Mouse (Mus musculus): ENCODE measurements around the gene Tmem54. TPM values are rescaled to one million over a fixed set of nuclear protein-coding genes. Genes with fewer than 3 reads are reported as not detected.

Tmem54 gene
- total and polyA plus RNA-seq, 2 experiments, result 0.37 TPM; not detected in 1

DNA sequence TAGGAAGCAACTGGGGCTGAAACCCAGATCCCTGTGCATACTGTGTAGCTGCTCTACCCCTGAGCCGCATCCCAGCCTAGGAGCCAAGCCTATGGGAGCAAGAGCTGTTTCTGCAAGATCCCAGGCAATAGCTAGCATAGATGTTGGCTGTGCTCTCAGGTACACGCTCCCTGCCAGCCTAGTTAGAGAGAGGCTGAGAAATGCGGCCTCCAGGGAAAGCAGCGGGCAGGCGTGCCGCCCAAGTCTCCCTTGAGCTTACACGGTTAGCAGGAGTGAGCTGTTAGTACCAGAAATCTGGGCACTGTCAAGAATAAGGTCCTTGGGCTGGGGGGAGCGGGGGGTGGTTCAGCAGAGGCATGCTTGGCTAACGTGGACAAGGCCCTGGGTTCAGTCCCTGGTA is 20.5 kb upstream of the Tmem54 start:
- Histone ChIP-seq H3K27me3 (ENCODE audit: control insufficient read depth, insufficient read depth, low read length) (no peaks in the 10 kb centered on the region), H3K79me2 (ENCODE audit: control insufficient read depth, insufficient read depth, low read length) (no peaks in the 10 kb centered on the region), H3K27ac (replicated peaks; ENCODE audit: insufficient read depth, low read depth, low read length) (no peak overlapping the region), H3K4me1 (ENCODE audit: control insufficient read depth, insufficient read depth, low read length) (no peaks in the 10 kb centered on the region), H3K36me3 (ENCODE audit: control insufficient read depth, insufficient read depth, low read length) (peaks cover 18% of the 10 kb centered on the region; the same call in 1 of the 2 replicates), H3K9ac (ENCODE audit: low read depth, low read length) (no peak overlapping the region), H3K4me3 (ENCODE audit: insufficient read depth, low read depth, low read length) (no peak overlapping the region)
- DNase-seq (ENCODE audit: extremely low read depth, low read depth, low spot score), result no peak
- TF ChIP-seq POLR2A (IDR thresholded peaks at IDR 0.05; ENCODE audit: extremely low read depth, insufficient read depth, low read length) (no peak), CTCF (IDR thresholded peaks at IDR 0.05; ENCODE audit: low read depth, low read length) (no peak)
- WGBS, result 95% methylated on average over 9 of the region's 9 CpGs

DNA sequence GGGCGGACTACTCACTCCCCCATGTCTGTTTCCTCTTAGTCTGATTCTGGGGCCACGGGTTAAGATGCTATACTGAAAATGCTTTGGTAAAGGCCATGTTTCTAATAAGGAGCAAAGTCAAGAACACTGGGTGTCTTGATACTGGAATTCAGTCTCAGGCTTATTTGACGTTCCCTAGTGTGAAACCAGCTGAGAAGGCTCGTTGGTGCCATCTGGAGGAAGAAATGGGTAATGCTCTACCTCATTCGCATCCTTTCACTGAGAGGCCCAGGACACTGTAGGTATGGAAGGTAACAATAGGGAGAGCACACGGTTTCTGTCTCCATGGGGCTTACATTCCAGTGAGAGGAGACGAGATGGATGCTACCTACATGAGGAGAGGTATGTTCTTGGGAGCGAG is 19.3 kb upstream of the Tmem54 start:
- peaks cover 9% of the 10 kb centered on the region; the same call in 1 of the 2 replicates for H3K36me3 ChIP-seq (ENCODE audit: control insufficient read depth, insufficient read depth, low read length)
- peak; percentile 59 for TF ChIP-seq CTCF (IDR thresholded peaks at IDR 0.05; ENCODE audit: low read depth, low read length)
- no peak for TF ChIP-seq POLR2A (IDR thresholded peaks at IDR 0.05; ENCODE audit: extremely low read depth, insufficient read depth, low read length)
- DNase-seq (ENCODE audit: extremely low read depth, low read depth, low spot score), result peak; percentile 48
- WGBS, result 39% methylated on average over 8 of the region's 8 CpGs
- H3K9ac ChIP-seq (ENCODE audit: low read depth, low read length), result no peak overlapping the region
- H3K4me1 ChIP-seq (ENCODE audit: control insufficient read depth, insufficient read depth, low read length), result no peaks in the 10 kb centered on the region
- H3K4me3 ChIP-seq (ENCODE audit: insufficient read depth, low read depth, low read length), result no peak overlapping the region
- no peaks in the 10 kb centered on the region for H3K79me2 ChIP-seq (ENCODE audit: control insufficient read depth, insufficient read depth, low read length)
- H3K27ac ChIP-seq (replicated peaks; ENCODE audit: insufficient read depth, low read depth, low read length), result no peak overlapping the region
- no peaks in the 10 kb centered on the region for H3K27me3 ChIP-seq (ENCODE audit: control insufficient read depth, insufficient read depth, low read length)

DNA sequence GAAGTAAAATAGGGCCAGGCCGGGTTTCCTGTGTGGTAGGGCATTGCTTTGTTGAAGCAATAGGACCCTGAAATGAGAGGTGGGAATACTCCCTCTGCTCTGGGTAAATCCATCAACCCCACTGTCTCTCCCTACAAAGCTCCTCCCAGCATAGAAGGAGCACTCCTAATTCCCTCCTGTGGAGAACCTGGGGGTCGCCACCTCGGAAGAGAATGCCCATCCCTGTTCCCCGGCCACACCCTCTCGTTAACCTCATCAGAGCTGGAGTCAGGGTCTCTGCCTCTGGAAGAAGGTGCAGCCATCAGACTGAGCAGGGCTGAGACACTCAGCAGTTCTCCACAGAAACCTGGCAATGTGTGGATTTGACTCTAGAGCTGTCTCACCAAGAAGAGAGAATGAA is 17.5 kb upstream of the Tmem54 start:
- no peak for DNase-seq (ENCODE audit: extremely low read depth, low read depth, low spot score)

DNA sequence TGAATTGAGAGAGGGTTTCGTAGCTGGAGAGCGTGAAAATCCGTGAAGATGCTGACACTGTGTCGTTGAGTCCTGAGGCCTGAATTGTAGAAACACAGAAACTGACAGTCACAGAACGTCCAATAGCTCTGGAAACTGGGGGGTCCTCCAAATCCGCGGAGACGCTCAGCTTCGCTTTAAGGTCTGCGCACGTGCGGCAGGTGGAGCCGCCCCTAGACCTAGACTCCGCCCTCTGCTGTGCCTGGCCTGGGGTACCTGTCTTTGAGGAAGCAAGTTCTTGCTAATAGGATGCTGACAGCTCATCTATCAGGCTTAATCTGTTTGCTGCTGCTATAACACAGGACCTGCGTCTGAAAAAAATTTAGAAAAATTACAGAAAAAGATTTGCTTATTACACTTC is 10.1 kb upstream of the Tmem54 start:
- Histone ChIP-seq H3K36me3 (ENCODE audit: control insufficient read depth, insufficient read depth, low read length) (no peaks in the 10 kb centered on the region), H3K4me3 (ENCODE audit: insufficient read depth, low read depth, low read length) (no peak overlapping the region), H3K79me2 (ENCODE audit: control insufficient read depth, insufficient read depth, low read length) (no peaks in the 10 kb centered on the region), H3K27me3 (ENCODE audit: control insufficient read depth, insufficient read depth, low read length) (no peaks in the 10 kb centered on the region), H3K4me1 (ENCODE audit: control insufficient read depth, insufficient read depth, low read length) (peaks cover 3% of the 10 kb centered on the region; the same call in 1 of the 2 replicates), H3K9ac (ENCODE audit: low read depth, low read length) (no peak overlapping the region), H3K27ac (replicated peaks; ENCODE audit: insufficient read depth, low read depth, low read length) (no peak overlapping the region)
- no peak for DNase-seq (ENCODE audit: extremely low read depth, low read depth, low spot score)
- TF ChIP-seq POLR2A (IDR thresholded peaks at IDR 0.05; ENCODE audit: extremely low read depth, insufficient read depth, low read length), result no peak
- TF ChIP-seq CTCF (IDR thresholded peaks at IDR 0.05; ENCODE audit: low read depth, low read length), result no peak
- WGBS, result 39% methylated on average over 15 of the region's 15 CpGs

More for the DNA sequence above, 17.5 kb upstream of the Tmem54 start:
- peaks cover 6% of the 10 kb centered on the region; the same call in 1 of the 2 replicates for H3K36me3 ChIP-seq (ENCODE audit: control insufficient read depth, insufficient read depth, low read length)
- no peak overlapping the region for H3K9ac ChIP-seq (ENCODE audit: low read depth, low read length)
- H3K27me3 ChIP-seq (ENCODE audit: control insufficient read depth, insufficient read depth, low read length), result no peaks in the 10 kb centered on the region
- WGBS, result 76% methylated on average over 5 of the region's 5 CpGs
- TF ChIP-seq POLR2A (IDR thresholded peaks at IDR 0.05; ENCODE audit: extremely low read depth, insufficient read depth, low read length) (no peak), CTCF (IDR thresholded peaks at IDR 0.05; ENCODE audit: low read depth, low read length) (no peak)
- no peaks in the 10 kb centered on the region for H3K4me1 ChIP-seq (ENCODE audit: control insufficient read depth, insufficient read depth, low read length)
- no peak overlapping the region for H3K4me3 ChIP-seq (ENCODE audit: insufficient read depth, low read depth, low read length)
- H3K79me2 ChIP-seq (ENCODE audit: control insufficient read depth, insufficient read depth, low read length), result no peaks in the 10 kb centered on the region
- H3K27ac ChIP-seq (replicated peaks; ENCODE audit: insufficient read depth, low read depth, low read length), result no peak overlapping the region

DNA sequence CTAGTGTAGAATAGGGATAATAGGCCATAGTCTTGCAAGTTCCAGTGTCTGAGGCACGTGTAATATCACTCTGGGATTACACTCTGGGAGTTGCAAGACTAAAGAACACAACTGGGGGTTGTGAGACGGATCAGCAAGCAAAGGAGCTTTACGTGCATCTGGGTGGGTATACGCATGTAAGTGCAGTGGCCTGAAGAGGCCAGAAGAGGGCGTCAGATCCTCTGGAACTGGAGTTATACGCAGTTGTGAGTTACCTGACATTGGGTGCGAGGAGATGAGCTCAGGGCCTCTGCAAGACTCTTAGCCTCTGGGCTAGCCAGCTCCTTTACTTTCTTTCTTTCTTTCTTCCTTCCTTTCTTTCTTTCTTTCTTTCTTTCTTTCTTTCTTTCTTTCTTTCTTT is 8.3 kb upstream of the Tmem54 start:
- no peak for TF ChIP-seq POLR2A (IDR thresholded peaks at IDR 0.05; ENCODE audit: extremely low read depth, insufficient read depth, low read length)
- no peak for TF ChIP-seq CTCF (IDR thresholded peaks at IDR 0.05; ENCODE audit: low read depth, low read length)
- Histone ChIP-seq H3K79me2 (ENCODE audit: control insufficient read depth, insufficient read depth, low read length) (no peaks in the 10 kb centered on the region), H3K9ac (ENCODE audit: low read depth, low read length) (no peak overlapping the region), H3K36me3 (ENCODE audit: control insufficient read depth, insufficient read depth, low read length) (no peaks in the 10 kb centered on the region), H3K4me3 (ENCODE audit: insufficient read depth, low read depth, low read length) (no peak overlapping the region), H3K4me1 (ENCODE audit: control insufficient read depth, insufficient read depth, low read length) (peaks cover 3% of the 10 kb centered on the region; the same call in 1 of the 2 replicates), H3K27ac (replicated peaks; ENCODE audit: insufficient read depth, low read depth, low read length) (no peak overlapping the region), H3K27me3 (ENCODE audit: control insufficient read depth, insufficient read depth, low read length) (no peaks in the 10 kb centered on the region)
- 88% methylated on average over 7 of the region's 7 CpGs for WGBS
- DNase-seq (ENCODE audit: extremely low read depth, low read depth, low spot score), result no peak

DNA sequence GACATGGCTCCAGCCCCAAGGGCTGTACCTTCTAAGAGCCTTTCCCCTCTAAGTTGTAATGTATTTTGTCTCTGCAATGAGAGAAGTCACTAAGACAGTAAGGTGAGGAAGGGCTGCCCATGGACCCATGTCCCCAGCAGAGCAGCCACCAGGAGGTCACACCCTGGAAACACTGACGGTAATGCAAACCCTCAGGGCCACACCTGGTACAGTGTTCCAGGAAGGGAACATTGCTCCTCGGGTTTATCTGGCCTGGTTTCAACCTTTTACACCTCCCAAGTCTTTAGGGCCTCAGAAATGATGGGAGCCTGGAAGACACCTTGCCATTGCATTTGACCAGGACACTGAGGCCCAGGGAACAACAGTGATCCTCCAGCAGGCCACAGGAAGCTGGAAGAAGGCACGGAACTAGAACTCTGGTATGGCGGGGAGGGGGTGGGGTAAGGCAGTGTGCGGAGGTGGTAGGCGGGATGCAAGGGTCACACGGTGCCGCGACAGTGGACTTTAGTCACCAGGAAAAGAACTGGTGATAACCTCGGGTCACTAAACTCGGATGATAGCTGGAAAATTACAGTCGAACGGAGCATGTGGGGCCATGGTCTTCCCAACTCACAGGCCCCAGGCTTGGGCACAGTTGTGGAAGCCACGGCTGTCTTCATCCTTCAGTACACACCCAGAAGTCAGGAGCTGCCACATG is 3.1 kb upstream of the Tmem54 start:
- Histone ChIP-seq H3K27me3 (ENCODE audit: control insufficient read depth, insufficient read depth, low read length) (0 out of 2 replicates have a peak, but pooled peaks cover 2% of the 10 kb centered on the region), H3K9ac (ENCODE audit: low read depth, low read length) (peak overlapping the region; percentile 29), H3K27ac (replicated peaks; ENCODE audit: insufficient read depth, low read depth, low read length) (peak overlapping the region; percentile 53), H3K4me3 (ENCODE audit: insufficient read depth, low read depth, low read length) (no peak overlapping the region), H3K79me2 (ENCODE audit: control insufficient read depth, insufficient read depth, low read length) (no peaks in the 10 kb centered on the region), H3K36me3 (ENCODE audit: control insufficient read depth, insufficient read depth, low read length) (no peaks in the 10 kb centered on the region), H3K4me1 (ENCODE audit: control insufficient read depth, insufficient read depth, low read length) (peaks cover 12% of the 10 kb centered on the region)
- TF ChIP-seq POLR2A (IDR thresholded peaks at IDR 0.05; ENCODE audit: extremely low read depth, insufficient read depth, low read length) (no peak), CTCF (IDR thresholded peaks at IDR 0.05; ENCODE audit: low read depth, low read length) (no peak)
- WGBS, result 11% methylated on average over 14 of the region's 14 CpGs
- DNase-seq (ENCODE audit: extremely low read depth, low read depth, low spot score), result peak; percentile 82

Data from liver, adult 2 months (tissue).